Mouse (Mus musculus) forebrain, embryonic 11.5 days (tissue): ENCODE measurements around the gene Fdx1l. TPM values are rescaled to one million over a fixed set of nuclear protein-coding genes. Genes with fewer than 3 reads are reported as not detected.

ENCODE experiments used
- ATAC-seq: fragments of 200-750 bp; cut with Nextera tagmentation; replicated peaks from 2 replicates; pipeline ENCODE4 v1.8.0; 2017; ENCODE audit warnings: moderate TSS enrichment; ENCODE audit not compliant: low FRiP score
- DNase-seq: peaks from one replicate; pipeline ENCODE4 v3.0.0-alpha.2; 2017; ENCODE audit warnings: low spot score
- H3K27ac ChIP-seq: fragments of 300-500 bp; sonication (generic); 2 replicates; pipeline ENCODE4 v1.5.1; 2014; ENCODE audit warnings: low read depth, low read length
- H3K27me3 ChIP-seq: fragments of 300-500 bp; sonication (generic); 2 replicates; pipeline ENCODE4 v1.6.1; 2014; ENCODE audit warnings: mild to moderate bottlenecking, low read length, mixed read lengths; ENCODE audit not compliant: control insufficient read depth, insufficient read depth
- H3K36me3 ChIP-seq: fragments of 300-500 bp; sonication (generic); 2 replicates; pipeline ENCODE4 v1.6.1; 2014; ENCODE audit warnings: mild to moderate bottlenecking, low read length, moderate library complexity, mixed read lengths; ENCODE audit not compliant: control insufficient read depth, insufficient read depth
- H3K4me1 ChIP-seq: fragments of 300-500 bp; sonication (generic); replicated peaks from 2 replicates; pipeline ENCODE4 v1.6.1; 2014; ENCODE audit warnings: low read length, mixed read lengths; ENCODE audit not compliant: control insufficient read depth, insufficient read depth
- H3K4me2 ChIP-seq: fragments of 300-500 bp; sonication (generic); 2 replicates; pipeline ENCODE4 v1.6.1; 2014; ENCODE audit warnings: low read depth, mild to moderate bottlenecking, low read length, moderate library complexity, mixed read lengths; ENCODE audit not compliant: severe bottlenecking
- H3K4me3 ChIP-seq: fragments of 300-500 bp; sonication (generic); 2 replicates; pipeline ENCODE4 v1.5.1; 2014; ENCODE audit warnings: low read depth, low read length
- H3K9ac ChIP-seq: fragments of 300-500 bp; sonication (generic); 2 replicates; pipeline ENCODE4 v1.6.1; 2014; ENCODE audit warnings: low read length
- H3K9me3 ChIP-seq: fragments of 300-500 bp; sonication (generic); 2 replicates; pipeline ENCODE4 v1.6.1; 2016; ENCODE audit warnings: low read length, mixed read lengths; ENCODE audit not compliant: control insufficient read depth
- WGBS: fragments of 180-500 bp; shearing (Covaris S2); extraction: QIAGEN DNeasy Blood & Tissue Kit; methylation state at CpG from one replicate; pipeline ENCODE4 v1.1.7; 2014; 5-methylcytosine and 5-hydroxymethylcytosine counted together
- polyA plus RNA-seq: library from polyadenylated mRNA; unstranded; fragments of >200 nt; fragmentation: Nextera tagmentation; extraction: Ambion mirVana; gene quantifications from 2 replicates; pipeline ENCODE4 v1.2.1, GENCODE M21; 2014

The Fdx1l gene
- polyA plus RNA-seq, 1 experiment from 2014 or later, result 46.9 TPM

- no peak overlapping the region for H3K4me2 ChIP-seq
- H3K27ac ChIP-seq, result no peak overlapping the region
- H3K4me3 ChIP-seq, result no peak overlapping the region
- no peak for DNase-seq
- no peaks in the 10 kb centered on the region for H3K36me3 ChIP-seq
- ATAC-seq, result no peak
- no peaks in the 10 kb centered on the region for H3K27me3 ChIP-seq
- H3K9me3 ChIP-seq, result no peaks in the 10 kb centered on the region
- no peak overlapping the region for H3K9ac ChIP-seq
- H3K4me1 ChIP-seq, result 0 out of 2 replicates have a peak, but pooled peaks cover 2% of the 10 kb centered on the region
- 87% methylated on average over 6 of the region's 6 CpGs for WGBS
Observed at GRCm38 (mm10) chr9:21104814-21105213, 31.4 kb upstream of the Fdx1l start.

- no peaks in the 10 kb centered on the region for H3K27me3 ChIP-seq
- no peak overlapping the region for H3K4me2 ChIP-seq
- no peaks in the 10 kb centered on the region for H3K9me3 ChIP-seq
- H3K4me1 ChIP-seq, result 0 out of 2 replicates have a peak, but pooled peaks cover 2% of the 10 kb centered on the region
- 94% methylated on average over 2 of the region's 2 CpGs for WGBS
- no peak overlapping the region for H3K27ac ChIP-seq
- DNase-seq, result no peak
- no peak overlapping the region for H3K9ac ChIP-seq
- ATAC-seq, result no peak
- no peaks in the 10 kb centered on the region for H3K36me3 ChIP-seq
- H3K4me3 ChIP-seq, result no peak overlapping the region
Observed at GRCm38 (mm10) chr9:21102076-21102475, 28.7 kb upstream of the Fdx1l start.

GRCm38 (mm10) chr9:21100447-21101161, 27.2 kb upstream of the Fdx1l start:
- 52% methylated on average over 15 of the region's 15 CpGs for WGBS
- H3K9me3 ChIP-seq, result no peaks in the 10 kb centered on the region
- H3K4me2 ChIP-seq, result no peak overlapping the region
- no peak for DNase-seq
- H3K27me3 ChIP-seq, result no peaks in the 10 kb centered on the region
- no peaks in the 10 kb centered on the region for H3K36me3 ChIP-seq
- H3K27ac ChIP-seq, result no peak overlapping the region
- H3K9ac ChIP-seq, result no peak overlapping the region
- H3K4me1 ChIP-seq, result 0 out of 2 replicates have a peak, but pooled peaks cover 2% of the 10 kb centered on the region
- H3K4me3 ChIP-seq, result no peak overlapping the region
- ATAC-seq, result no peak

GRCm38 (mm10) chr9:21097793-21098192, 24.4 kb upstream of the Fdx1l start:
- no peak overlapping the region for H3K4me3 ChIP-seq
- WGBS, result 89% methylated on average over 8 of the region's 8 CpGs
- no peaks in the 10 kb centered on the region; the same call in 1 of the 2 replicates for H3K36me3 ChIP-seq
- H3K4me2 ChIP-seq, result no peak overlapping the region
- no peaks in the 10 kb centered on the region for H3K9me3 ChIP-seq
- no peak for ATAC-seq
- 0 out of 2 replicates have a peak, but pooled peaks cover 2% of the 10 kb centered on the region for H3K4me1 ChIP-seq
- no peak for DNase-seq
- H3K27ac ChIP-seq, result no peak overlapping the region
- no peak overlapping the region for H3K9ac ChIP-seq
- no peaks in the 10 kb centered on the region for H3K27me3 ChIP-seq

- Histone ChIP-seq H3K27me3 (no peaks in the 10 kb centered on the region), H3K9ac (no peak overlapping the region)
- no peak for ATAC-seq
Observed at GRCm38 (mm10) chr9:21095958-21096357, 22.5 kb upstream of the Fdx1l start.

GRCm38 (mm10) chr9:21093423-21093822, 20.0 kb upstream of the Fdx1l start:
- Histone ChIP-seq H3K27ac (no peak overlapping the region), H3K9me3 (no peaks in the 10 kb centered on the region), H3K27me3 (no peaks in the 10 kb centered on the region), H3K4me3 (no peak overlapping the region), H3K4me2 (no peak overlapping the region), H3K36me3 (peaks cover 6% of the 10 kb centered on the region), H3K4me1 (peaks cover 10% of the 10 kb centered on the region), H3K9ac (no peak overlapping the region)
- no peak for DNase-seq
- WGBS, result 93% methylated on average over 9 of the region's 9 CpGs
- ATAC-seq, result no peak

More at GRCm38 (mm10) chr9:21095958-21096357, 22.5 kb upstream of the Fdx1l start:
- H3K36me3 ChIP-seq, result no peaks in the 10 kb centered on the region; the same call in 1 of the 2 replicates
- H3K4me2 ChIP-seq, result no peak overlapping the region
- no peak overlapping the region for H3K4me3 ChIP-seq
- no peak overlapping the region for H3K27ac ChIP-seq
- no peak for DNase-seq
- peaks cover 2% of the 10 kb centered on the region for H3K4me1 ChIP-seq
- 62% methylated on average over 4 of the region's 4 CpGs for WGBS
- H3K9me3 ChIP-seq, result no peaks in the 10 kb centered on the region

- ATAC-seq, result peak; percentile 100
- Histone ChIP-seq H3K4me3 (peak within 1 kb of the TSS; percentile 72), H3K4me1 (peaks cover 10% of the 10 kb centered on the region), H3K36me3 (peaks cover 14% of the 10 kb centered on the region), H3K9ac (peak within 1 kb of the TSS; percentile 82), H3K27me3 (no peaks in the 10 kb centered on the region), H3K27ac (peak within 1 kb of the TSS; percentile 82), H3K4me2 (peak within 1 kb of the TSS; percentile 92), H3K9me3 (no peaks in the 10 kb centered on the region)
- DNase-seq, result peak; percentile 99
- WGBS, result under 1% methylated on average over 54 of the region's 54 CpGs
Observed at GRCm38 (mm10) chr9:21091707-21092320, 18.4 kb upstream of the Fdx1l start, which contains the start of the genes Gm38431 and Raver1. Gene Gm38431 (minus strand): TSS chr9:21091997. Gene Raver1 (minus strand): TSS chr9:21092008.

GRCm38 (mm10) chr9:21090972-21091706, 17.7 kb upstream of the Fdx1l start:
- DNase-seq, result no peak
- 4% methylated on average over 24 of the region's 24 CpGs for WGBS
- peaks cover 10% of the 10 kb centered on the region for H3K4me1 ChIP-seq
- peak overlapping the region; percentile 92 for H3K4me2 ChIP-seq
- peak overlapping the region; percentile 82 for H3K9ac ChIP-seq
- peak overlapping the region; percentile 72 for H3K4me3 ChIP-seq
- peaks cover 18% of the 10 kb centered on the region for H3K36me3 ChIP-seq
- peak; percentile 27 for ATAC-seq
- no peaks in the 10 kb centered on the region for H3K9me3 ChIP-seq
- H3K27me3 ChIP-seq, result no peaks in the 10 kb centered on the region
- H3K27ac ChIP-seq, result peak overlapping the region; percentile 82
